Mouse (Mus musculus) cortical plate, adult 2 months (tissue): ENCODE results near the gene Lrrc75a.

ENCODE experiments used
- CTCF ChIP-seq: fragments of 200-500 bp; IDR thresholded peaks from 2 replicates; pipeline ENCODE4 v1.5.1; 2011; ENCODE audit warnings: mild to moderate bottlenecking, control low read depth, low read length; ENCODE audit not compliant: insufficient read depth; ENCODE audit errors: extremely low read depth
- POLR2A ChIP-seq: fragments of 200-500 bp; IDR thresholded peaks from 2 replicates; pipeline ENCODE4 v1.6.1; 2011; ENCODE audit warnings: mild to moderate bottlenecking, low read length, control low read depth; ENCODE audit not compliant: insufficient read depth; ENCODE audit errors: extremely low read depth

GRCm38 (mm10) chr11:62583031-62583430 is 65.3 kb downstream of the Lrrc75a start:
- TF ChIP-seq CTCF: no peak
- no peak for TF ChIP-seq POLR2A
